Mouse (Mus musculus) neural tube, embryonic 12.5 days (tissue): ENCODE results near the gene Arl15. TPM values are rescaled to one million over a fixed set of nuclear protein-coding genes. Genes with fewer than 3 reads are reported as not detected.

ENCODE experiments used
- ATAC-seq: fragments of 200-750 bp; cut with Nextera tagmentation; 2 replicates; pipeline ENCODE4 v1.8.0; 2017; ENCODE audit warnings: low read depth, mild to moderate bottlenecking, moderate TSS enrichment, moderate library complexity; ENCODE audit not compliant: low FRiP score
- H3K27ac ChIP-seq: fragments of 300-500 bp; sonication (generic); 2 replicates; pipeline ENCODE4 v1.5.1; 2016
- H3K27me3 ChIP-seq: fragments of 300-500 bp; sonication (generic); replicated peaks from 2 replicates; pipeline ENCODE4 v1.6.1; 2016; ENCODE audit warnings: mild to moderate bottlenecking
- H3K36me3 ChIP-seq: fragments of 300-500 bp; sonication (generic); 2 replicates; pipeline ENCODE4 v1.6.1; 2016; ENCODE audit warnings: mild to moderate bottlenecking
- H3K4me1 ChIP-seq: fragments of 300-500 bp; sonication (generic); 2 replicates; pipeline ENCODE4 v1.6.1; 2016
- H3K4me2 ChIP-seq: fragments of 300-500 bp; sonication (generic); replicated peaks from 2 replicates; pipeline ENCODE4 v1.6.1; 2016; ENCODE audit warnings: mild to moderate bottlenecking
- H3K4me3 ChIP-seq: fragments of 300-500 bp; sonication (generic); 2 replicates; pipeline ENCODE4 v1.5.1; 2016
- H3K9ac ChIP-seq: fragments of 300-500 bp; sonication (generic); 2 replicates; pipeline ENCODE4 v1.6.1; 2016; ENCODE audit warnings: mild to moderate bottlenecking
- H3K9me3 ChIP-seq: fragments of 300-500 bp; sonication (generic); 2 replicates; pipeline ENCODE4 v1.6.1; 2016; ENCODE audit warnings: mild to moderate bottlenecking
- WGBS: fragments of 180-500 bp; shearing (Covaris S2); methylation state at CpG from one replicate; pipeline ENCODE4 v1.1.7; 2016; 5-methylcytosine and 5-hydroxymethylcytosine counted together
- polyA plus RNA-seq: library from polyadenylated mRNA; unstranded; fragments of >200 nt; fragmentation: Nextera tagmentation; extraction: Ambion mirVana; gene quantifications from 2 replicates; pipeline ENCODE4 v1.2.1, GENCODE M21; 2016

Gene Arl15
- polyA plus RNA-seq, 1 experiment from 2014 or later: 13.1 TPM

GRCm38 (mm10) chr13:114109845-114110244 is 315.5 kb downstream of the Arl15 start:
- peak; percentile 25; the same call in 1 of the 2 replicates for ATAC-seq
- H3K4me1 ChIP-seq: peaks cover 4% of the 10 kb centered on the region; the same call in 1 of the 2 replicates
- H3K9ac ChIP-seq: no peak overlapping the region
- no peaks in the 10 kb centered on the region for H3K36me3 ChIP-seq
- H3K27ac ChIP-seq: no peak overlapping the region
- H3K27me3 ChIP-seq: no peaks in the 10 kb centered on the region
- H3K4me3 ChIP-seq: no peak overlapping the region
- no peak overlapping the region for H3K4me2 ChIP-seq
- 44% methylated on average over 4 of the region's 4 CpGs for WGBS
- H3K9me3 ChIP-seq: no peaks in the 10 kb centered on the region

GRCm38 (mm10) chr13:114113516-114113915 is 319.2 kb downstream of the Arl15 start:
- Histone ChIP-seq H3K4me3 (no peak overlapping the region), H3K4me2 (no peak overlapping the region), H3K36me3 (no peaks in the 10 kb centered on the region), H3K9ac (no peak overlapping the region), H3K27me3 (no peaks in the 10 kb centered on the region), H3K27ac (no peak overlapping the region), H3K9me3 (no peaks in the 10 kb centered on the region), H3K4me1 (peaks cover 4% of the 10 kb centered on the region; the same call in 1 of the 2 replicates)
- no peak for ATAC-seq
- WGBS: 65% methylated on average over 2 of the region's 2 CpGs

GRCm38 (mm10) chr13:114114586-114114985 is 320.3 kb downstream of the Arl15 start:
- Histone ChIP-seq H3K4me3 (no peak overlapping the region), H3K36me3 (no peaks in the 10 kb centered on the region), H3K27ac (no peak overlapping the region), H3K9ac (no peak overlapping the region), H3K9me3 (no peaks in the 10 kb centered on the region), H3K4me1 (no peaks in the 10 kb centered on the region), H3K27me3 (no peaks in the 10 kb centered on the region), H3K4me2 (no peak overlapping the region)
- no peak for ATAC-seq
- WGBS: 93% methylated on average over 12 of the region's 12 CpGs

DNA sequence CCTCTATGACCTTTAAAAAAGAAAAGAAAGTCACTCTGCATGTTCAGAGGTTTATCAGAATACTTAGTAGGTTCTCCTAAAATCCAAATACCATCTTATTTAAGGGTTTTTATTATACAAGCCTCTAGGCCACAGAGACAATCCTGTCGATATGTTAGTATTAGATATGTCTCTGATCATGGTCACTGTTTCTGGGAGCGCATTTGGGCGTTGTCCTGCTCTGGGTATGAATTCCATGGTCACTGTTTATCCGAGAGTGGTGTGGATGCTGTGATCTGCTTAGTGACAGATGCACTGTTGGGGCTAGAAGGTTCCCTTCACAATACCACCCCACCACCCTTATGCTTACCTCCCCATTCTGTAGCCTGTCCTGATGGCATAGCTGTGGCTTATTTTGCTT is 320.8 kb downstream of the Arl15 start:
- H3K4me1 ChIP-seq: no peaks in the 10 kb centered on the region
- H3K36me3 ChIP-seq: no peaks in the 10 kb centered on the region
- no peaks in the 10 kb centered on the region for H3K9me3 ChIP-seq
- H3K27ac ChIP-seq: no peak overlapping the region
- ATAC-seq: no peak
- no peak overlapping the region for H3K4me3 ChIP-seq
- no peak overlapping the region for H3K4me2 ChIP-seq
- WGBS: 93% methylated on average over 4 of the region's 4 CpGs
- H3K27me3 ChIP-seq: no peaks in the 10 kb centered on the region
- no peak overlapping the region for H3K9ac ChIP-seq

DNA sequence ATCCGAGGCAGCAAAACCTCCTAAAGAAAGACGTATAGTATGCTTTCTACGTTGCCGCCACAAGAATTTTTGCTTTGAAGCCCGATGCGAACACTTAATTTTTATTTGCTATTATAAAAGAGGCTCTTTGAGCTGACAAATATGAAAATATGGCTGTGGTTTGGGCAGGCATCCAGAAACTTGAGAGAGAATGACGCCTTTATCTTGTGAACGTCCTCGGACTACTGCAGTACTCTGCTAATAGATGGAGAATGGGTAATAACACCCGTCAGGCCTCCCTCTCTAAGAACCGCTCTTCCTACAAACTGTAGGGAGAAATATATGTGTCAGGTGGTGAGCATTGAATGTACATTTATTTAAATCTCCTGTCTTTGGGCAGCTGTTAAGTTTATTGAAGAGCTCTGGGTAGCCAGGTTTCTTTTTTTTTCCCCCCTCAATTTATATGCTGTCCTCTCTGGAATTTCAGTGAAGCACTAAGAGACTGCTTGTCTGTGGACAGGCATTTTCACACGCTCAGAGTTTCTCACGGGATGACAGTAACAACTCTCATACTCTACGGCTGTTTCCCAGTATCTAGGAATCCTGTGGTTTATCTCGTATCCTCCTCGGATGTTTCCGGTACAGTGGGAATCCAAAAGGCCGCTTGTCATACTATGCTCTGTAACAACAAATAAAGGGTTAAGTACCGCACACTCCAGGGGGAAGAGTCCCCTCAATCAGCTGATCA is 324.0 kb downstream of the Arl15 start:
- H3K27ac ChIP-seq: no peak overlapping the region
- no peaks in the 10 kb centered on the region for H3K4me1 ChIP-seq
- WGBS: 85% methylated on average over 19 of the region's 19 CpGs
- no peak for ATAC-seq
- H3K27me3 ChIP-seq: no peaks in the 10 kb centered on the region
- H3K4me2 ChIP-seq: no peak overlapping the region
- no peaks in the 10 kb centered on the region for H3K36me3 ChIP-seq
- no peak overlapping the region for H3K4me3 ChIP-seq
- no peaks in the 10 kb centered on the region for H3K9me3 ChIP-seq
- H3K9ac ChIP-seq: no peak overlapping the region

DNA sequence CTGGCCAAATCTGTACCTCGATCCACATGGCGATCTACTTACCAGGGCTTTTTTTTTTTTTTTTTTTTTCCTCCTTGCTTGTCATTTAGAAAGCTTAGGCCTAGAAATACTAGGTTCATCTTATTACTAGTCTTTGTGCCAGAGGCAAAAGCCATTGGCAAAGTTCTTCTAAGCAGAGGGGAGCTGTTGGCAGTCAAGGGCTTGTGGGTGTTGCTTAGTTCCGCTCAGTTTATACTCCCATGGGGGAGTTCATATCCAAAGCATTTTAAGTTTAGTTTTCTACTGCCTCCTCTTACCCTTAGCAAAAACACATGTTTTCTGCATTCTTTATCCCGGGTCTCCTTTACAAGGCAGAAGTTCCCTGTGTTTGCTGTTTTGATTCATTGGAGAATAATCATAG is 325.5 kb downstream of the Arl15 start:
- no peak for ATAC-seq

GRCm38 (mm10) chr13:114121591-114121990 is 327.3 kb downstream of the Arl15 start:
- 95% methylated on average over 9 of the region's 9 CpGs for WGBS
- Histone ChIP-seq H3K27ac (no peak overlapping the region), H3K36me3 (no peaks in the 10 kb centered on the region), H3K9me3 (no peaks in the 10 kb centered on the region), H3K4me3 (no peak overlapping the region), H3K4me2 (no peak overlapping the region), H3K4me1 (no peaks in the 10 kb centered on the region), H3K27me3 (no peaks in the 10 kb centered on the region), H3K9ac (no peak overlapping the region)
- ATAC-seq: no peak

More for the DNA sequence above, 325.5 kb downstream of the Arl15 start:
- Histone ChIP-seq H3K36me3 (no peaks in the 10 kb centered on the region), H3K4me2 (no peak overlapping the region), H3K4me1 (no peaks in the 10 kb centered on the region), H3K27ac (no peak overlapping the region), H3K27me3 (no peaks in the 10 kb centered on the region), H3K4me3 (no peak overlapping the region), H3K9ac (no peak overlapping the region), H3K9me3 (no peaks in the 10 kb centered on the region)
- WGBS: 93% methylated on average over 4 of the region's 4 CpGs

GRCm38 (mm10) chr13:114123391-114123790 is 329.1 kb downstream of the Arl15 start:
- Histone ChIP-seq H3K27ac (no peak overlapping the region), H3K4me3 (no peak overlapping the region), H3K27me3 (no peaks in the 10 kb centered on the region), H3K36me3 (no peaks in the 10 kb centered on the region), H3K4me2 (no peak overlapping the region), H3K9ac (no peak overlapping the region), H3K9me3 (no peaks in the 10 kb centered on the region), H3K4me1 (no peaks in the 10 kb centered on the region)
- ATAC-seq: no peak
- 86% methylated on average over 3 of the region's 3 CpGs for WGBS

- H3K4me2 ChIP-seq: no peak overlapping the region
- ATAC-seq: no peak
- H3K36me3 ChIP-seq: no peaks in the 10 kb centered on the region
- H3K4me1 ChIP-seq: no peaks in the 10 kb centered on the region
- no peak overlapping the region for H3K27ac ChIP-seq
- no peak overlapping the region for H3K9ac ChIP-seq
- H3K9me3 ChIP-seq: no peaks in the 10 kb centered on the region
- H3K4me3 ChIP-seq: no peak overlapping the region
- 89% methylated on average over 10 of the region's 10 CpGs for WGBS
- no peaks in the 10 kb centered on the region for H3K27me3 ChIP-seq
These were observed 330.1 kb downstream of the Arl15 start for GRCm38 (mm10) chr13:114124385-114124784.

- no peak overlapping the region for H3K9ac ChIP-seq
- no peaks in the 10 kb centered on the region for H3K36me3 ChIP-seq
- H3K4me1 ChIP-seq: no peaks in the 10 kb centered on the region
- H3K4me3 ChIP-seq: no peak overlapping the region
- no peak overlapping the region for H3K27ac ChIP-seq
- WGBS: 71% methylated on average over 12 of the region's 12 CpGs
- H3K9me3 ChIP-seq: no peaks in the 10 kb centered on the region
- no peak overlapping the region for H3K4me2 ChIP-seq
- H3K27me3 ChIP-seq: no peaks in the 10 kb centered on the region
- no peak for ATAC-seq
These were observed 330.7 kb downstream of the Arl15 start for GRCm38 (mm10) chr13:114124991-114125390.

GRCm38 (mm10) chr13:114128366-114128765 is 334.1 kb downstream of the Arl15 start:
- Histone ChIP-seq H3K9ac (no peak overlapping the region), H3K4me3 (no peak overlapping the region), H3K36me3 (no peaks in the 10 kb centered on the region), H3K4me1 (no peaks in the 10 kb centered on the region; the same call in 1 of the 2 replicates), H3K27ac (no peak overlapping the region), H3K9me3 (no peaks in the 10 kb centered on the region), H3K4me2 (no peak overlapping the region), H3K27me3 (no peaks in the 10 kb centered on the region)
- no peak for ATAC-seq
- 93% methylated on average over 2 of the region's 2 CpGs for WGBS

DNA sequence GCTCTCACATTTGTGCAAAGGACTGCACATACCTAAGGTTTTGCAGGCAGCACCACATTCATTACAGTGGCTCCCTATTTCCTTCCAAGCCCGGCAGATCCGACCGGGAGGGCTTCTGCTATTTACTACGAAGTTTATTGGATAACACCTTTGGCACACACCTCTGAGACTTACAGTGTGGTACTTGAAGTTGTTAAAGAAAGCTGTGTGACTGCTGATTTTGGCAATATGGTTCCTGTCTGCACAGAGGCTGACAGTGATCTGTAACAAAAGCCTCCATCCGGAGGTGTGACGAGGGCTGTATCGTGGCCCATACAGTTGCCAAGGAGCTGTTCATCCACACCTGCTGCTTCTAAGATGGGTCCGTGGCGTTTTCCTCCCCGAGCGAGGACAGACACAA is 335.7 kb downstream of the Arl15 start:
- Histone ChIP-seq H3K9ac (no peak overlapping the region), H3K27ac (no peak overlapping the region), H3K27me3 (no peaks in the 10 kb centered on the region), H3K4me1 (no peaks in the 10 kb centered on the region; the same call in 1 of the 2 replicates), H3K4me2 (no peak overlapping the region), H3K4me3 (no peak overlapping the region), H3K36me3 (no peaks in the 10 kb centered on the region), H3K9me3 (no peaks in the 10 kb centered on the region)
- ATAC-seq: no peak
- 91% methylated on average over 11 of the region's 11 CpGs for WGBS
